Mouse (Mus musculus) WW6 (cell line): ENCODE results near the gene Six3.

Experiments
- DNase-seq: peaks from one replicate; pipeline ENCODE4 v3.0.0-alpha.2; 2013; ENCODE audit warnings: low read depth, low spot score

Gene Six3

DNA sequence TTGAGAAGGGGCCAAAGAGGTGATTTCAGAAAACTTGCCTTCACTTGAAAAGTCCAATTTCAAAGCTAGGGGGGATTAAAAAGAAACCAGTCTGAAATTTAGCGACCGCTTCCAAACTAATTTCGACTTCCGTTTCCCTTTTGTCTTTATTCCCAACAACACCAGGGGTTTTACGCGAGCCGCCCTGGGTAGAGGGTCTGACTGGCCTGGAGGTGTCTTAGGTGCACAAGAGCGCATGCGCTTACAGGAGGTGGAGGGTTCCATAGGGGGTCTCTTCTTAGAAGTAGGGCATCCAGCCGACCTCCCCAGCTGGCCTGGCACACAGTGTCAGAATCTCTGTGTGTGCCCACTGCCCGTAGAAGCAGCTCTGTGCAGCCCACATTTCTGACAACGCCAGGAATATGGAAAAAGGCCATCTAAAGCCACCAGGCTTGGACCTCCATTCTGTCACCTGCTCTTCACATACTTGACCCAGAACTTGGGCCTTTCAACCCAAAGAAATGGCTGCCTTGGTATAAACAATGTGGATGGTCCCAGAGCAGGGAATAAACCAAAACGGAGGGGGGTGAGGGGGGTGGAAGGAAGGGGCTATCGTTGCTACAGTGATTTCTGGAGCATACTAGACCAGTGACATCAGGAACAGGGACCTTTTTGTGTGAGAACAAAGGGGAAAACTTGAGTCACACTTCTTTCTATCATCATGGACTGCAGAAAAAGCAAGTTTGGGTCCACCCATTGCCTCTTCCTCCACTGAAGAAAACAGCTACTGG is 12.9 kb downstream of the Six3 start:
- DNase-seq: no peak

DNA sequence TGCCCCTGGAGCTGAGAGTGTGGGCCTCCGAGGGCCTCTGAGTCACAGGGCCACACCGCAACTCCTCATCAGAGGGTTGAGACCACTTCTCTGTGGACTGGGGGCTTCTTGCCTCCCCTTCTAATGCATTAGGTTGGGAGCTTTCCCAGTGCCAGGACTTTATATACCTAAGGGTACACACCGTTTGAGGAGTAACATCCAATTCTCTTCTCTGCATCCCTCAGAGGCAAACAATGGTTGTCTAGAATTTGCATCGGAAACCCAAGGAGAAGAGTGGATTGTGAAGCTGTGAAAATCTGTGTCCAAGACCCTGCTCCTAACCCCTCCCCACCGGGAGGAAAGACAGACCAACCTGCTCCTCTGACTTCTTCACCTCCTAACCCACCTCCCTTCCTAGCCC is 14.3 kb downstream of the Six3 start:
- DNase-seq: no peak

DNA sequence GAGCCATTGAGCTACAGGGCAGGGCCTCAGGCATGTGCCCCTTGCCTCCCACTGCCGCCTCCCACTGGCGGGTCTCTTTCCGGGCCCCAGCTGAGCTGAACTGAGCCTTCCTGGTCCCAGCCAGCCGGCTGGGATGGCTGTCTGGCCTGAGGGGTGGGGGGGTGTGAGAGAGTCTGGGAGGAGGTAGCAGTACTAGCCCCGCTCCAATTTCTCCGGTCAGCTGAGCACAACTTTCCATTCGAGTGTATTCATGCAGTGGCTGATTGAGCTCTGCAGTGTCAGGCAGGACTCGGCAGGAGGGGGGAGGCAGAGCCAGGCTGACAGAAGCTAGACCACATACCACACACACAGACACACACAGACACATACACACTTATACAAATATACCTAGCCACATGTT is 15.4 kb downstream of the Six3 start:
- no peak for DNase-seq

GRCm38 (mm10) chr17:85629396-85629795 is 16.0 kb downstream of the Six3 start:
- no peak for DNase-seq

GRCm38 (mm10) chr17:85630296-85631050 is 17.1 kb downstream of the Six3 start:
- no peak for DNase-seq

DNA sequence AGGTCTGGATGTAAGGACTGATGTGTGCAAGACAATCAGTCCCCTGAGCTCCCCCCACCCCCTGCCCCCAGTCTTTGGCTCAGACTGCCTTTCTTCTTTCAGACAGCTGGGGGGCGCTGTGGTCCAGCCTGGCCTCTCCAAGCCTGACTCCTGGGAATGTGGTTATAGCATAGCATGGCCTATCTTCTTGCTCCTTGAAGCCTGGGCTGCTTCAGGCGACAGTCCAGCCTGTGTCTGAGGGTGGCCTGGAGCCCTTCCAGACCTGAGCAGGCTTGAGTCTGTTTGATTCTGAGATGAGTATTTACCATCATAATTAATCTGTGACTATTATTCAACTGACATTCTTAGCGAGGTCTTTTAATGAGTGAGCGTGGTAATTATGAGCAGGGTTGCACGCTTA is 17.7 kb downstream of the Six3 start:
- DNase-seq: no peak

GRCm38 (mm10) chr17:85633619-85634018 is 20.2 kb downstream of the Six3 start:
- no peak for DNase-seq

- DNase-seq: no peak
Measured at GRCm38 (mm10) chr17:85637876-85638275, 24.5 kb downstream of the Six3 start.

DNA sequence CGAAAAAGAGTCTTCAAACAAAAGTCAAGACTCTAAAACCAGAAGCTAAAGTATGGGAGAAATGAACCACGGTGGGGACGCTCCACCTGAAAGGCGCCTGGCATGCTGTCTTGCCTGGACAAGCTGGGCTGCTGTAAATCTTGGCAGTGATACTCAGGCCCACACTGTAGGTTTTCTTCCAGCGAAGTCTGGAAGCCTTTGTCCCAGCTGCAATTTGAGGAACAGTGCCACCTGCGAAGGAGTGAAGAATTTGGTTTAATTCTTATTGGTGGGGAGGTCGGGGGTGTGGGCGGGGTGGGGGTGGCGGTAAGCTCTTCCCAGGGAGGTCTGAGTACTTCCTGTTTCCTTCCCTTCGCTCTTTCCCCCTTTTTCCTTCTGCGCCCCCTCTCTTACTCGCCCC is 31.9 kb downstream of the Six3 start:
- DNase-seq: no peak

DNA sequence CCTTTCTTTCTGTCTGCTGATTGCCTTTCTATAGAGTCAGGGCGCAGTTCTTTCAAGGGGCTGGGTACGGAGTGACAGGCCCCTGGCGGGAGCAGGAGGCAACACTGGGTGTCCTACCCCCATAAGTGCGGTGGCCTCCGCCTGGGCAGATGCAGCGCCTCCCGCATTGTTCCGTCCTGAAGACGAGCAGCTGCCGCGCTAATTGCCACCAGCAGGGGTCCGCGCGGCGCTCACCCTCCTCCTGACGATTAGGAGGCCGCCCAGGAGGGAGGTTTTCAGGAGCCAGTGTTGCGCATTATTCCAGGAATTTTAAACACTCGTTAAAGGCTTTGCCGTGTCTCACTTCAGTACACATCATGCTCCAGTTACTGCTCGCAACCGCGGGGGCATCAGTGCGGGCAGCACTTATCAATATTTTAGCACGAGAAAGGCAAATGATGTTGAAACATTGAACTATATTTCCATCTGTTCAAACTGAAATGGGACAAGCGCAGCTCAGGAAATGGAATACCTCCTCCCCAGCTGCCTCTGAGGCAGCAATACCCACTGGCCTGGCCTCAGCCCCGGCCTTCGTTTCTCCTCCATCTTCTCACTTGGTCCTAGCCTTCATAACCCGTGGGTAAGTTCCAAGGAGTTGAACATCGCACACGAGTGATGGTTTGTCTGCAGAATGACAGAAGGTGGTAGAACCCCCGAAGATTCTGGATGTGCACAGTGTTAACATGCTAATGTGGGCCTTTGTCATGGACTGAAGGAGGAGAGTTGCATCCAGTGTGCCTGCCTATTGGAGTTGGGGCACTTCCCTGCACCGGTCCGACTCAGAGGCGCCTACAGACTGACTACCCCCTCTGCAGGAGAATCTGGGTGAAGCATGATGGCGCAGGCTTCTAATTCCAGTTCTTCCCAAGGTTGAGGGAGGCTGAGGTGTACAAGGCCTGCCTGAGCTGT is 32.6 kb downstream of the Six3 start:
- no peak for DNase-seq

DNA sequence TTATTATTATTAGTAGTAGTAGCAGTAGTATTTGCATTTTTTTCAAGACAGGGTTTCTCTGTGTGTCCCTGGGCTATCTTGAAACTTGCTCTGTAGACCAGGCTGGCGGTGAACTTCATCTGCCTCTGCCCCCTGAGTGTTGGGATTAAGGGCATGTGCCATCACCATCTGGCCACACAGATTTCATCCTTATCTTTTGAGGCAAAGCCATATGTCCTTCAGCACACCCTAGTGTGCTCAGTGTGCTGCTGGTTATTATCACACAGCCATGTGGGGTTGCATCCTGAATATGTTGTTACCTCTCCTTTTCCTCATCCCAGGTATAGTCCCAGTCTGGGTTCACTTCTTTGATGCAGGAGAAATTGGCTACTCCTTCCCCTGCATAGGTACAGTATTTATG is 46.6 kb downstream of the Six3 start:
- DNase-seq: no peak

DNA sequence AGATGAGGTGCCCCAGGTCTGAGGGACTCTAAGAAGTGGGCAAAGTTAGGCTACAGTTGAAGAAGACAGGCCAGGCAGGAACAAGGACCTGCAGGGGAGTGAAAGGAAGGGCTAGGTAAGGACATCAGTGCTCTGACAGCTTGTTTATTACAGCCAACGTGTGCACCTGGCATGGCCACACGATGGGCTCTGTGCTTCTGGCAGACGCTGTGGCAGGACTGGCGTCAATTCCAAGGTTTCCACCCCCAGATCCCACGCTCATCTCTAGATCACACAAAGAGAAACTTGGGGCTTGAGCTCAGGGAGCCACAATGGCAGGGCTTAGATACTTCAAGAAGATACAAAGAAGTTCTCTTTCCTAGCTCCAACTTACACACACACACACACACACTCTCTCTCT is 48.1 kb downstream of the Six3 start:
- no peak for DNase-seq

GRCm38 (mm10) chr17:85664202-85664601 is 50.8 kb downstream of the Six3 start:
- no peak for DNase-seq

DNA sequence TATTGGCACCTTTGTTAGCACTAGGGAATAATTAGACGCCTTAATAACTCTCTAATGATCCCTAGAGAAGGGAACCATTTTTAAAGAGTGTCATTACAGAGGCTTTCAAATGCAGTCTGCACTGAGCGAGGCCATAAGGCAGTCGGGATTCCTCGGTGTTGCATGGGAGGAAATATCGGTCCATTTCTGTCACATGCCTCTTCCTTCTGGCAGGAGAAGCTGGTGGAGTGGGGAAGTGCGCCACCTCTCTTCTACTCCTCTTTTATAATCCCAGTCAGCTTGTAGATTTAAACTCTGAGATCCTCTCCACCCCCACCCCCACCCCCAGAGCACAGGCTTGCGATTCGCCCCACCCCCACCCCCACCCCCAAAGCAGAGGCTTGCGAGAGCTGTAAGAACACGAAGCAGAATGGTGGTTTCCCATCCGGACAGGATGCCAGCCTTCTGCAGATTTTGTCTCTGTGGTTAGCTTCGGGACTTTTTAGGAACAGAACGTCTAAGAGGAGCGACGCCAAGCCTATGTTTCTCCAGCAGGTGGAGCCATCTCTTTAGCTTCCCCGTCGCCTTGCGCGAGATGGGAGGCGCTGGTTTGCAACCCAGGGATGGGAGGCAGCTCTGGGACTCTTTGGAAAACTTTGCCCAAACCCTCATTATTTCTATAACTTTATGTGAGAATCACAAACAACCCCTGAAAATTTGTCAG is 51.4 kb downstream of the Six3 start:
- no peak for DNase-seq
